Mouse (Mus musculus): Measurements from ENCODE around the gene Irf7. TPM values are rescaled to one million over a fixed set of nuclear protein-coding genes. Genes with fewer than 3 reads are reported as not detected.
"Not testable (repeated sequence)": the region's sequence is repeated elsewhere in the genome, so short reads cannot be mapped to it uniquely, and the experiment has no call there.

Gene Irf7
- polyA plus RNA-seq, 1 experiment from 2014 or later, result 0.58 TPM

DNA sequence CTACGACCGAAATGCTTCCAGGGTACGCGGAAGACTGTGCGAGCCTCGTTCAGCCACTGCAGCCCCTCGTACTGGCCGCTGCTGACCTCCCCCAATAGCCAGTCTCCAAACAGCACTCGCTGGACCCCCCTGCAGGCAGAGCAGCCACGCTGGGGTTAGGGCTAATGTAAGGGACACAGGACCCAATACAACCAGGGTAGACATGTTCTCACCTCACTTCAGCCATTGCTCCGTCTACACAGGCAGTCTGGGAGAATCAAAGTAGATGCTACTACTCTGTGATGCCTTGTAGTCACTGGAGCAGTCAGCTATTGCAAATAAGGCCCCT, 906 bp downstream of the Irf7 start:
- H3K4me3 ChIP-seq, result no peak overlapping the region; the same call in 1 of the 2 replicates
- 38% methylated on average over 11 of the region's 11 CpGs for WGBS
- DNase-seq (ENCODE audit: low spot score), result no peak

DNA sequence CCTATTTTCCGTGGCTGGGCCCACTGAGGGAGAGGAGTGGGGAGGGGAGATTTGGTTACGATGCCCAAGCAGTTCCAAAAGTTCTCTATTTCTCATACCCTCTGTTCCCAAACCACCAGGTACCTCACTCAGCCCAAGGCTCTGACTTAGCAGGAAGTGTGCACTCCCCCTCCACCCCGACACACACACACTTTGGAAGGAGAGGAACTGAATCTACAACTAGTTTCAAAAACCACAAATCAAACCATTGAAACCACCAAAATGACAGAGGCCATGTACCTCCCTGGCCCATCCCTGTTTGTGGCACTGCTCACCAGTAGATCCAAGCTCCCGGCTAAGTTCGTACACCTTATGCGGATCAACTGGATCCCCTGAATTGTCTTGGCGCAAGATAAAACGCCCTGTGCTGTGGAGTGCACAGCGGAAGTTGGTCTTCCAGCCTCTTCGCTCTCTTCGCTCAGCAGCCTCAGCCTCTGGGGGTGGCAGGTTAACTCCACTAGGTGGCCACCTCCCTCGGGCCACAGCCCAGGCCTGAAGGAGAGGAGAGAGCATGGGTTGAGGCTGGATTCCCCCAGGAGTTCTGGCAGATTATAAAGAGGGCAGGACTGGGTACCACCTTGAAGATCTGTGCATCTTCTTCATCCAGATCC, 1.4 kb downstream of the Irf7 start:
- peaks cover 49% of the 10 kb centered on the region for H3K36me3 ChIP-seq
- no peak overlapping the region for H3K27ac ChIP-seq (replicated peaks)
- no peak for DNase-seq (ENCODE audit: low spot score)
- no peaks in the 10 kb centered on the region for H3K9me3 ChIP-seq (replicated peaks)
- H3K27me3 ChIP-seq (ENCODE audit: low read depth, poor library complexity, severe bottlenecking), result no peaks in the 10 kb centered on the region
- no peak overlapping the region for H3K4me3 ChIP-seq
- peaks cover 19% of the 10 kb centered on the region for H3K4me1 ChIP-seq
- 34% methylated on average over 12 of the region's 12 CpGs for WGBS

More for the DNA sequence above, 906 bp downstream of the Irf7 start:
- Histone ChIP-seq H3K27ac (replicated peaks) (no peak overlapping the region), H3K27me3 (ENCODE audit: low read depth, poor library complexity, severe bottlenecking) (no peaks in the 10 kb centered on the region), H3K4me1 (peaks cover 19% of the 10 kb centered on the region), H3K36me3 (peaks cover 44% of the 10 kb centered on the region), H3K9me3 (replicated peaks) (no peaks in the 10 kb centered on the region)

DNA sequence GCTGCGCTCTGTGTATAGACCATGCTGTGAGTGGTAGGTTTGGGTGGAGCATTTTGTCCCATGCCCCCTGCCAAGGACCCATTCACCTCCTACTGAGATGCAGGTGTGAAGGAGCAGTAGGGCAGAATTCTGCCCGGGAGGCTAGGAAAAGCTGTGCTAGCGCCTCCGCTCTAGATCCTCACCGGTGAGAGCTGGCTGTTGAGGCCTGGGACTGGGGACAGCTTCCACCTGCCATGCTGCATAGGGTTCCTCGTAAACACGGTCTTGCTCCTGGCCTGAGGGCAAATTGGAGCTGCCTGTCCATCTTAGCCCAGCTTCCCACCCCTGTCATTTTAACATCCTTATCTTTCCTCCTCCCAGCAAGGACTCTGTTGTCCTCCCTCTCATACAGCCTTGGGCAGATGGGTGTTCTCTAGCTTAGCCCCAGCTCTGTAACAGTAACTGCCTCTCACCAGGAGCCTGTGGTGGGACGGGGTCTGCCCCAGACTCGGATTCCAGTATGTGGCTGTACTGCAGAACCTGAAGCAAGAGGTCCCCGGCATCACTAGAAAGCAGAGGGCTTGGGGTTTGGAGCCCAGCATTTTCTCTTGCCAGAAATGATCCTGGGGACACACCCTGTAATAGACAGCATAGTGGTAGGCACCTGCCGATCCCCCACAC, 2.1 kb downstream of the Irf7 start:
- DNase-seq (ENCODE audit: low spot score), result no peak
- Histone ChIP-seq H3K27me3 (ENCODE audit: low read depth, poor library complexity, severe bottlenecking) (no peaks in the 10 kb centered on the region), H3K27ac (replicated peaks) (no peak overlapping the region), H3K4me3 (no peak overlapping the region), H3K36me3 (peaks cover 56% of the 10 kb centered on the region), H3K9me3 (replicated peaks) (no peaks in the 10 kb centered on the region), H3K4me1 (peaks cover 19% of the 10 kb centered on the region)
- WGBS, result 75% methylated on average over 11 of the region's 11 CpGs

DNA sequence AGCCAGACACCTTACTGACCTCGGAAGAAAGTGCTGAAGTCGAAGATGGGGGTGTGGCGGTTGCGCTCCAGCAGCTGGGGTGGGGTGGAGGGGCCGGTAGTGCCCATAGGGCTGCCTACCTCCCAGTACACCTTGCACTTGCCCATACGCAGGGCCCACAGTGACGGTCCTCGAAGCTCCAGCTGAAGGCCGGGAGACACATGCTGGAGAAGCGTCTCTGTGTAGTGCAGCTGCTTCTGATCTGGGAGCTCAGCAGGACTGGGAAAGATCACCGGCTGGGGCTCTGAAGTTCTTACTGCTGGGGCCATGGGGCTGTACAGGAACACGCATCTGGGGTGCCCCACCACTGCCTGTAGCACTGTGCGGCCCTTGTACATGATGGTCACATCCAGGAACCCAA, 2.6 kb downstream of the Irf7 start:
- Histone ChIP-seq H3K4me3 (no peak overlapping the region), H3K27ac (replicated peaks) (no peak overlapping the region), H3K4me1 (peaks cover 19% of the 10 kb centered on the region), H3K36me3 (peaks cover 61% of the 10 kb centered on the region), H3K9me3 (replicated peaks) (no peaks in the 10 kb centered on the region), H3K27me3 (ENCODE audit: low read depth, poor library complexity, severe bottlenecking) (no peaks in the 10 kb centered on the region)
- WGBS, result 90% methylated on average over 13 of the region's 13 CpGs
- DNase-seq (ENCODE audit: low spot score), result no peak

DNA sequence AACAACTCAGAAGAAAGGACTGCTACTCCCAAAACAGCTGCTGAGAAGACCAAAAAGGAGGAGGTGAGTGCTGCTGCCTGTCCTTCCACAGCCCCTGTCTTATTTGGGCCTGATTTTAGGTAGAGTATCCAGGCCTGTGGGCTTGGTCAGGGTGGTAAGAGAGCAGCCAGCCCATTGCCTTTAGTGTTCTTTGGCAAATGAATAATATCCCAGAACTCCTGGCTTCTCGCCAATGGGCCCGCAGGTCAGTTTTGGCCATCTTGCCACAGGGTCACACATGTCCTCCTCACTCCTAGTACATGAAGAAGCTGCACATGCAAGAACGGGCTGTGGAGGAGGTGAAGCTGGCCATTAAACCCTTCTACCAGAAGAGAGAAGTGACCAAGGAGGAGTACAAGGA, 4.8 kb downstream of the Irf7 start:
- no peaks in the 10 kb centered on the region for H3K9me3 ChIP-seq (replicated peaks)
- no peak for DNase-seq (ENCODE audit: low spot score)
- peaks cover 83% of the 10 kb centered on the region for H3K36me3 ChIP-seq
- H3K4me3 ChIP-seq, result no peak overlapping the region
- 97% methylated on average over 3 of the region's 3 CpGs for WGBS
- no peak overlapping the region for H3K27ac ChIP-seq (replicated peaks)
- H3K4me1 ChIP-seq, result peaks cover 17% of the 10 kb centered on the region
- H3K27me3 ChIP-seq (ENCODE audit: low read depth, poor library complexity, severe bottlenecking), result no peaks in the 10 kb centered on the region

DNA sequence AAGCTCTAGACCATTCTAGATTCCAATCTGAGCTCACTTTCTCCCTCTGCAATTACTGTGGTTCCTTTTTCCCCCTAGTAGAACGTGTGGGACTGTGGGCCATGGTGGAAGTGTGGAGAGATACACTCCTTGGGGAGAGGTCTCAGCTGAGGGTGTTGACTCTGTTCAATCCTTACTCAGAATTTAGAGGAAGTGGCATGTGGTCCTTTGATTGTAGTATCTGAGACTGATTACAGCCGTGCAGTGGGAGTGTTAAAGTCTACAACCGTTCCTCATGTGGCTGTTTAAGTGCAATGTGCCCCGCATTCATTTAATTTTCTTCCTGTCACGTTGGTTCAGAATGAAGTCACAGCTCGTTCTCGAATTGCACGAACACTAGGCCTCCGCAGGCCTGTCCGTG, 10.1 kb downstream of the Irf7 start:
- WGBS, result 94% methylated on average over 10 of the region's 10 CpGs
- Histone ChIP-seq H3K36me3 (peaks cover 98% of the 10 kb centered on the region), H3K27me3 (ENCODE audit: low read depth, poor library complexity, severe bottlenecking) (no peaks in the 10 kb centered on the region), H3K27ac (replicated peaks) (no peak overlapping the region), H3K4me3 (no peak overlapping the region), H3K4me1 (no peaks in the 10 kb centered on the region), H3K9me3 (replicated peaks) (no peaks in the 10 kb centered on the region)
- no peak for DNase-seq (ENCODE audit: low spot score)

DNA sequence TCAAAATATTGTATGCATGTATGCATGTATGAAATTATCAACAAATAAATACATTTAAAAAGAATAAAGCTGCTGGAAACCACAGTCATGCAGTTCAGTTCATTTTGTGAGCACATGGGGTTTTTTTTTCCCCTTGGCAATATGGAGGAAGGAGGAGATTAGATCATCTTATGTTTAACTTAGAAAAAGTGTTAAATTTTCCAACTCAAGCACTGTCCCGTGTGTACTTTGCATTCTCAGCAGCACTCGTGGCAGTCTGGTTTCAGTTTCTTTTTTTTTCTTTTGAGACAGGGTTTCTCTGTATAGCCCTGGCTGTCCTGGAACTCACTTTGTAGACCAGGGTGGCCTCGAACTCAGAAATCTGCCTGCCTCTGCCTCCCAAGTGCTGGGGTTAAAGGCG, 15.8 kb downstream of the Irf7 start:
- H3K4me3 ChIP-seq; H3K27me3 ChIP-seq (ENCODE audit: low read depth, poor library complexity, severe bottlenecking); H3K27ac ChIP-seq (replicated peaks); H3K9me3 ChIP-seq (replicated peaks); H3K4me1 ChIP-seq; DNase-seq (ENCODE audit: low spot score): not testable (repeated sequence)
- H3K36me3 ChIP-seq, result peaks cover 98% of the 10 kb centered on the region
- WGBS, result 95% methylated on average over 4 of the region's 4 CpGs

DNA sequence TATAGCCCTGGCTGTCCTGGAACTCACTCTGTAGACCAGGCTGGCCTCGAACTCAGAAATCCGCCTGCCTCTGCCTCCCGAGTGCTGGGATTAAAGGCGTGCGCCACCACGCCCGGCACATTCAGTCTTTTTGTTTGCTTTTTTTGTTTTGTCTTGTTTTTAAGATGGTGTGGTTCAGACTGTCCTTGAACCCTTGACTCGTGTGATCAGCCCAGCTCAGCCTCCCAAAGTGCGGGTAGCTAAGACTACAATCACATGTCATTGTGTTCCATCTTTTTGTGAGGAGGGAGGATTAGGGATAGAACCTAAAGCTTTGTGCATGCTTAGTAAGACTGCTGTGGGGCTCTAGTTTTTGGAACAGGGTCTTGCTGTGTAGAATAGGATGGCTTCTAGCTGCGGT, 34.7 kb downstream of the Irf7 start:
- DNase-seq (ENCODE audit: low spot score), result no peak
- H3K9me3 ChIP-seq (replicated peaks), result no peaks in the 10 kb centered on the region
- H3K27ac ChIP-seq (replicated peaks), result no peak overlapping the region
- H3K36me3 ChIP-seq, result peaks cover 64% of the 10 kb centered on the region
- peaks cover 29% of the 10 kb centered on the region for H3K4me1 ChIP-seq
- H3K27me3 ChIP-seq (ENCODE audit: low read depth, poor library complexity, severe bottlenecking), result no peaks in the 10 kb centered on the region
- 90% methylated on average over 10 of the region's 10 CpGs for WGBS
- no peak overlapping the region for H3K4me3 ChIP-seq

DNA sequence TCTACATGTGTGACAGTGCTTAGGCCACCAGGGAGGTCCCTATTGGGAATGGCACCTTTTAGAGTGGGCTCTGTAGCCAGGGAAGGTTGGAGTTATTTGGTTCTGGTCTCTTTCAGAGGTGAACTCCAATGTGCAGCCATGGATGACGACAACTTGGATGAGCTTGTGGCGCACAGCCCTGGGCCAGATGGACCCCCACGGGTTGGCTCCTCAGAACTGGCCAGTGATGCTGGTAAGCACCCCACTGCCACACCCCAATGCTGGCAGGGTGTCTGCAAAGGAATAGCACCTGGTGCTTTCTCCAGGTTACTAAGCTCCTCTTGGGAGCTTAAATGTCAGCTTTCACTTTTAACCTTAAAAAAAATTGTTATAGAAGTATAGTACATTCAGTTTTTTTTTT, 35.2 kb downstream of the Irf7 start:
- 91% methylated on average over 3 of the region's 3 CpGs for WGBS
- Histone ChIP-seq H3K27ac (replicated peaks) (no peak overlapping the region), H3K4me1 (peaks cover 29% of the 10 kb centered on the region), H3K9me3 (replicated peaks) (no peaks in the 10 kb centered on the region), H3K27me3 (ENCODE audit: low read depth, poor library complexity, severe bottlenecking) (no peaks in the 10 kb centered on the region), H3K4me3 (peak overlapping the region; percentile 96; the same call in 1 of the 2 replicates), H3K36me3 (peaks cover 60% of the 10 kb centered on the region)
- DNase-seq (ENCODE audit: low spot score), result no peak

DNA sequence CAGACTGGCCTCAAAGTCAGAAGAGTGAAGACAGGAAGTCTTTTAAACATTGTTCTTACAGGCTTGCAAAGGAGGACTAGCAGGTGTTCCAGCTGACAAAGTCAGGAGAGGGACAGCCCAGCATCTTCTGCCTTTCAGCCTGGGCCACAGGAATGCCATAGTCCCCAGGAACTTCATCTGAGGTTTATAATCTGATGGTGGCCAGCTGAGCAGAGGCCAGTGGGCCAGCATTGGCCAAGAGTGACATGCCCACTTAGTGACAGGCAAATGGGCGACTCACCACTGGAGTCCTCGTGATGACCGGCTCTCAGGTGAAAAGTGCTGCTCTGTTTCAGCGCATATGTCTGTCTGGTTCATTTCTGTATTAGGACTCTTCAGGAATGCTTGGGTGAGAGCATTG, 35.7 kb downstream of the Irf7 start:
- H3K27me3 ChIP-seq (ENCODE audit: low read depth, poor library complexity, severe bottlenecking), result no peaks in the 10 kb centered on the region
- H3K9me3 ChIP-seq (replicated peaks), result no peaks in the 10 kb centered on the region
- H3K4me1 ChIP-seq, result peaks cover 29% of the 10 kb centered on the region
- peak overlapping the region; percentile 96; the same call in 1 of the 2 replicates for H3K4me3 ChIP-seq
- H3K27ac ChIP-seq (replicated peaks), result no peak overlapping the region
- WGBS, result 93% methylated on average over 4 of the region's 4 CpGs
- no peak for DNase-seq (ENCODE audit: low spot score)
- H3K36me3 ChIP-seq, result peaks cover 55% of the 10 kb centered on the region

DNA sequence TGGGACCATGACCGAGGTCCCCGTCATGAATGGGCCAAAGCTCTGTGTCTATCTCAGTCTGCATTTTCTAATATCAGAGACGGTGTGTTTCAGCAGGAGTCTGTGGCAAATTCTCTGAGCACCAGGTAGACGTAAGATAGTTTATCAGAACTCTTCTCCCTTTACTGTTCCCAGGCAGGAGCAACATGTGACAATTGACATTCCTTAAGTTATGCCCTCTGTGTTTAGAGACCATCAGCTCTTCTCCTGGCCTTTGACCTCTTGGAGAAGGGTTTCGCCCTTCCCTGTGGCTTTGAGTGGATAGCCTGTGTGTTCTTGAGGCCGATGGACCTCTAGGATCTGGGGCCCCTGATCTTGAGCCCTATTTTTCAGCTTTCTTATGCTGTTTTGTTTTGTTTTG, 36.6 kb downstream of the Irf7 start:
- Histone ChIP-seq H3K9me3 (replicated peaks) (no peaks in the 10 kb centered on the region), H3K27me3 (ENCODE audit: low read depth, poor library complexity, severe bottlenecking) (no peaks in the 10 kb centered on the region), H3K27ac (replicated peaks) (peak overlapping the region; percentile 99; the same call in 1 of the 2 replicates), H3K4me3 (peak overlapping the region; percentile 96), H3K36me3 (peaks cover 46% of the 10 kb centered on the region), H3K4me1 (peaks cover 29% of the 10 kb centered on the region)
- DNase-seq (ENCODE audit: low spot score), result no peak
- 68% methylated on average over 6 of the region's 6 CpGs for whole genome bisulfite sequencing

DNA sequence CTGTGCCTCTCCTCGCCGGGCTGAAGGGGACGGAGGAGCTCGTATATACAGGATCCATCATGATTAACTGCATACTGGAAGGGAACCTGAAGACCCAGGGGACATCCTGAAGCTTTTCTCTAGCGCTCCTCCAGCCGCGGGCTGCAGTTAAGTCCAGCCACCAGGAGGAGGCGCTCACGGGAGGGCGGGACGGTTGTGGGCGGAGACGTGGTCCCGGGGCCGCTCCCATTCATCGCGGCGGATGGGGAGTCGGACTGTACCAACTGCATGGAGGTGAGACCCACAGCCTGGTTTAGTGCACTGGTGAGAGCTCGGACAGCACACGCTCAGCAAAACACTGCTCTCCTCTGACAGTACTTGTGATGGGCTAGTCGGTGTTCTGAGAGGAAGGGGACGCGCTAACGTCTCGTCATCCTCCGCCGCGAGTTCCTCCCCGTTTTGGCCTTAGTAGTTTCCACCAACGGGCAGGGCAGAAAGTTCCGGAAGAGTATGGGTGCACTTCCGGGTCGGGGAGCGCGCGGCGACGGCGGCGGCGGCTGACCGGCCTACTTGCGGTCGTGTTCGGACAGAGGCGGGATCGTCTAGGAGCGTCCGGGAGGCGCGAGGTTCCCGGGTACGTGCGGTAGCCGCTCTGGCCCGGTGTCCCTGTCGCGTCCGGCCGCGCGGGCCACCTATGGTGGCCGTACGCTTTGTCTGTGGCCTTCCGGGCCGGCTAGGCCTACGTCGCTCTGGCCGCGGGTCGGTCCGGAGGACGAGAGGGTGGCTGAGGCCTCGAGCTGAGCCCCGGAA, 37.8 kb downstream of the Irf7 start, which contains the start of gene Phrf1:
Gene Phrf1 (plus strand): TSS at position 506 of the 789 bp plus-strand sequence.
- Histone ChIP-seq H3K4me1 (peaks cover 29% of the 10 kb centered on the region), H3K36me3 (peaks cover 34% of the 10 kb centered on the region), H3K27me3 (ENCODE audit: low read depth, poor library complexity, severe bottlenecking) (no peaks in the 10 kb centered on the region), H3K9me3 (replicated peaks) (no peaks in the 10 kb centered on the region), H3K27ac (replicated peaks) (peak within 1 kb of the TSS; percentile 99), H3K4me3 (peak within 1 kb of the TSS; percentile 96)
- under 1% methylated on average over 76 of the region's 76 CpGs for WGBS
- peak; percentile 94 for DNase-seq (ENCODE audit: low spot score)

DNA sequence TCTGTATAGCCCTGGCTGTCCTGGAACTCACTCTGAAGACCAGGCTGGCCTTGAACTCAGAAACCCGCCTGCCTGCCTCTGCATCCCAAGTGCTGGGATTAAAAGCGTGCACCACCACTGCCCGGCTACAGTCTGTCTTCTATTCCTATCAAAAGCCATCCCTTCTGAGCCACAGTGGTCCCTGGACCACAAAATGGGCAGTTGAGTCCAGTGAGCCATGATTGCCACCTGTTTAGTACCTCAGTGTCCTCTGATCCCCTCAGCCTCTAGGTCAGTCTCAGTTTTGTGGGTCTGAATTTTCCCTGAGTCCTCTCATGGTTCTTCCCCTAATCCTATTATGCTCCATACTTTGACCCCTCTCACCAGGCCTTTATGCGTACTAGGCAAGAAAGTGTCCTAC, 38.5 kb downstream of the Irf7 start:
- Histone ChIP-seq H3K9me3 (replicated peaks) (no peaks in the 10 kb centered on the region), H3K4me3 (peak overlapping the region; percentile 96), H3K36me3 (peaks cover 27% of the 10 kb centered on the region), H3K27me3 (ENCODE audit: low read depth, poor library complexity, severe bottlenecking) (no peaks in the 10 kb centered on the region), H3K27ac (replicated peaks) (peak overlapping the region; percentile 99), H3K4me1 (peaks cover 29% of the 10 kb centered on the region)
- 75% methylated on average over 4 of the region's 4 CpGs for WGBS
- DNase-seq (ENCODE audit: low spot score), result no peak
